In genomic region chr1:183215706-183216105, GRCm38 (mm10) we compare ENCODE assay signal across 15 mouse cellular contexts.
"Had no signal": no experiment of that assay in that cellular context is flagged by ENCODE, and none has a peak within 500 bp of the region (broad histone marks: within the 10 kb centered on the region; RNA-seq: fewer than 3 reads in every experiment).

No protein-coding gene starts in this region.

- ATAC-seq: hindbrain, postnatal 0 days; intestine, embryonic 15.5 days; intestine, postnatal 0 days; liver, postnatal 0 days had no signal

- DNase-seq: gastrocnemius, postnatal 25 days; heart, adult 18-20 months; heart, postnatal 10 days; heart, postnatal 4 days; kidney, adult 18-20 months; kidney, adult 8-10 months; kidney, postnatal 10 days; kidney, postnatal 25 days; kidney, postnatal 4 days; liver; liver, embryonic 13.5 days; liver, postnatal 0 days had no signal
